Mouse (Mus musculus) stomach, postnatal 0 days (tissue): ENCODE results near the gene D630039A03Rik.

ENCODE experiments used
- CTCF ChIP-seq: IDR thresholded peaks from 2 replicates; pipeline ENCODE4 v1.5.1; 2016; ENCODE audit warnings: antibody characterized with exemption, low read depth, mild to moderate bottlenecking, moderate library complexity
- EP300 ChIP-seq: optimal IDR thresholded peaks from 2 replicates; pipeline ENCODE3; 2016; ENCODE audit warnings: antibody characterized with exemption

DNA sequence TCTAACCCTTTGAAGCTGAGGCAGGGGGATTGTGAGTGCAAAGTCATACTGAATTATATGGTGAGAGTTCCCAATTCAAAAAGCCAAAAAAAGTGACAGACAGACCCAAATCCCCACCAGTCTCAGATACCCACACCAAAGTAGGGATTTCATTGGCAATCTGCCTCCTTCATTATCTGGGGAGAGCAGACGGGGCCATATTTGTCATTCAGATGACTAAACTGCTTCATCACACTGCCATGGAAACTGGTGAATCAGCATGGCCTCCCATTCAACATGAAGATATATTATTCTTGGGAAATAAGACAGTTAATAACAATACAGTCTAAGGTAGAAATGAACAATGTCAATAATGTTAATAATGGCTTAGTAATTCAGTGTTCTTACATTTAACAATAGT is 48.0 kb upstream of the D630039A03Rik start:
- no peak for TF ChIP-seq CTCF
- TF ChIP-seq EP300: no peak
